Comparison of ENCODE assay signal across 8 mouse cellular contexts in genomic region chr2:36214023-36214422, GRCm38 (mm10). TPM values are rescaled to one million over a fixed set of nuclear protein-coding genes. Genes with fewer than 3 reads are reported as not detected.
DNase-seq lines count a peak whose midpoint lies in the region; ATAC-seq and TF ChIP-seq lines count a peak whose summit lies in the region.

No protein-coding gene starts in this region.

- peak; percentile 92 for TF ChIP-seq CTCF in lung, postnatal 0 days (IDR thresholded peaks at IDR 0.05)

- H3K27ac ChIP-seq in hindbrain, embryonic 11.5 days (ENCODE audit: low read depth, low read length) = no peak overlapping the region
- H3K27ac ChIP-seq in lung, postnatal 0 days (ENCODE audit: low read length) = no peak overlapping the region

- no peak overlapping the region for H3K4me2 ChIP-seq in hindbrain, embryonic 11.5 days (replicated peaks; ENCODE audit: low read depth, low read length)
- H3K4me2 ChIP-seq in lung, postnatal 0 days (replicated peaks; ENCODE audit: low read depth, low read length) = peak overlapping the region; percentile 47

- H3K4me1 ChIP-seq in hindbrain, embryonic 11.5 days (replicated peaks; ENCODE audit: control insufficient read depth, insufficient read depth, low read length) = no peaks in the 10 kb centered on the region
- H3K4me1 ChIP-seq in lung, postnatal 0 days (ENCODE audit: insufficient read depth, low read depth, low read length) = peaks cover 16% of the 10 kb centered on the region; the same call in 1 of the 2 replicates

- peak; percentile 73 for ATAC-seq in hindbrain, embryonic 11.5 days (ENCODE audit: low FRiP score)
- ATAC-seq in lung, postnatal 0 days = peak; percentile 68

- no peak overlapping the region for H3K9ac ChIP-seq in hindbrain, embryonic 11.5 days (ENCODE audit: low read depth, low read length)
- H3K9ac ChIP-seq in lung, postnatal 0 days (replicated peaks; ENCODE audit: low read depth) = no peak overlapping the region

- no peak for TF ChIP-seq EP300 in lung, postnatal 0 days (IDR thresholded peaks at IDR 0.05)

- H3K4me3 ChIP-seq in hindbrain, embryonic 11.5 days (ENCODE audit: low read depth, low read length) = no peak overlapping the region
- no peak overlapping the region for H3K4me3 ChIP-seq in lung, postnatal 0 days (ENCODE audit: low read depth, low read length)

- WGBS in hindbrain, embryonic 11.5 days = 6% methylated on average over 8 of the region's 8 CpGs
- 1% methylated on average over 8 of the region's 8 CpGs for WGBS in lung, postnatal 0 days

- H3K27me3 ChIP-seq in hindbrain, embryonic 11.5 days (ENCODE audit: control insufficient read depth, insufficient read depth, low read length) = peaks cover 17% of the 10 kb centered on the region
- H3K27me3 ChIP-seq in lung, postnatal 0 days (replicated peaks; ENCODE audit: insufficient read depth, low read length) = no peaks in the 10 kb centered on the region

- H3K36me3 ChIP-seq in hindbrain, embryonic 11.5 days (ENCODE audit: control insufficient read depth, insufficient read depth, low read length) = no peaks in the 10 kb centered on the region
- H3K36me3 ChIP-seq in lung, postnatal 0 days (ENCODE audit: insufficient read depth, low read length) = no peaks in the 10 kb centered on the region

- peak; percentile 76 for DNase-seq in Muller cell, postnatal 12 days (ENCODE audit: inconsistent ontology term)
- DNase-seq in cerebellum, adult 9-10 months = peak; percentile 74
- peak; percentile 67 to 95 for DNase-seq in frontal cortex, adult 2 months (ENCODE audit: extremely low spot score in 1 of 2, low spot score in 1 of 2)
- DNase-seq in hindbrain, embryonic 11.5 days (ENCODE audit: low spot score) = peak; percentile 92
- peak; percentile 80 for DNase-seq in layer of hippocampus, adult 9-11 months
- peak; percentile 93 for DNase-seq in lung, postnatal 0 days (ENCODE audit: low spot score)
- peak; percentile 88 for DNase-seq in ovary, postnatal 14 days (ENCODE audit: low spot score)
- DNase-seq in thymus, postnatal 10 days (ENCODE audit: low spot score in 2 of 2) = peak; percentile 47 to 75

- no peaks in the 10 kb centered on the region for H3K9me3 ChIP-seq in hindbrain, embryonic 11.5 days (ENCODE audit: control insufficient read depth, low read length)
- no peaks in the 10 kb centered on the region for H3K9me3 ChIP-seq in lung, postnatal 0 days (ENCODE audit: low read length)

RNA-seq across cellular contexts. Expression of gene Ptgs1, which starts 16.2 kb away (rescaled TPM):
- 14.1 and 16.0 TPM in 2 replicates for polyA plus RNA-seq in frontal cortex, adult 2 months (2012; rRNA removed)
- polyA plus RNA-seq in hindbrain, embryonic 11.5 days (2014; fragmentation: Nextera tagmentation; extraction: Ambion mirVana) = 4.2 and 5.6 TPM in 2 replicates
- polyA plus RNA-seq in lung, postnatal 0 days (2015; fragmentation: Nextera tagmentation; extraction: Ambion mirVana) = 111 and 116 TPM in 2 replicates
